Mouse (Mus musculus) forebrain, embryonic 11.5 days (tissue): ENCODE measurements around the gene Pde4d. TPM values are rescaled to one million over a fixed set of nuclear protein-coding genes. Genes with fewer than 3 reads are reported as not detected.

Experiments used
- ATAC-seq: fragments of 200-750 bp; cut with Nextera tagmentation; replicated peaks from 2 replicates; pipeline ENCODE4 v1.8.0; 2017; ENCODE audit warnings: moderate TSS enrichment; ENCODE audit not compliant: low FRiP score
- DNase-seq: peaks from one replicate; pipeline ENCODE4 v3.0.0-alpha.2; 2017; ENCODE audit warnings: low spot score
- H3K27ac ChIP-seq: fragments of 300-500 bp; sonication (generic); 2 replicates; pipeline ENCODE4 v1.5.1; 2014; ENCODE audit warnings: low read depth, low read length
- H3K27me3 ChIP-seq: fragments of 300-500 bp; sonication (generic); 2 replicates; pipeline ENCODE4 v1.6.1; 2014; ENCODE audit warnings: mild to moderate bottlenecking, low read length, mixed read lengths; ENCODE audit not compliant: control insufficient read depth, insufficient read depth
- H3K36me3 ChIP-seq: fragments of 300-500 bp; sonication (generic); 2 replicates; pipeline ENCODE4 v1.6.1; 2014; ENCODE audit warnings: mild to moderate bottlenecking, low read length, moderate library complexity, mixed read lengths; ENCODE audit not compliant: control insufficient read depth, insufficient read depth
- H3K4me1 ChIP-seq: fragments of 300-500 bp; sonication (generic); replicated peaks from 2 replicates; pipeline ENCODE4 v1.6.1; 2014; ENCODE audit warnings: low read length, mixed read lengths; ENCODE audit not compliant: control insufficient read depth, insufficient read depth
- H3K4me2 ChIP-seq: fragments of 300-500 bp; sonication (generic); 2 replicates; pipeline ENCODE4 v1.6.1; 2014; ENCODE audit warnings: low read depth, mild to moderate bottlenecking, low read length, moderate library complexity, mixed read lengths; ENCODE audit not compliant: severe bottlenecking
- H3K4me3 ChIP-seq: fragments of 300-500 bp; sonication (generic); 2 replicates; pipeline ENCODE4 v1.5.1; 2014; ENCODE audit warnings: low read depth, low read length
- H3K9ac ChIP-seq: fragments of 300-500 bp; sonication (generic); 2 replicates; pipeline ENCODE4 v1.6.1; 2014; ENCODE audit warnings: low read length
- H3K9me3 ChIP-seq: fragments of 300-500 bp; sonication (generic); 2 replicates; pipeline ENCODE4 v1.6.1; 2016; ENCODE audit warnings: low read length, mixed read lengths; ENCODE audit not compliant: control insufficient read depth
- WGBS: fragments of 180-500 bp; shearing (Covaris S2); extraction: QIAGEN DNeasy Blood & Tissue Kit; methylation state at CpG from one replicate; pipeline ENCODE4 v1.1.7; 2014; 5-methylcytosine and 5-hydroxymethylcytosine counted together
- polyA plus RNA-seq: library from polyadenylated mRNA; unstranded; fragments of >200 nt; fragmentation: Nextera tagmentation; extraction: Ambion mirVana; gene quantifications from 2 replicates; pipeline ENCODE4 v1.2.1, GENCODE M21; 2014

Pde4d gene
- polyA plus RNA-seq, 1 experiment from 2014 or later, result 11.9 TPM

DNA sequence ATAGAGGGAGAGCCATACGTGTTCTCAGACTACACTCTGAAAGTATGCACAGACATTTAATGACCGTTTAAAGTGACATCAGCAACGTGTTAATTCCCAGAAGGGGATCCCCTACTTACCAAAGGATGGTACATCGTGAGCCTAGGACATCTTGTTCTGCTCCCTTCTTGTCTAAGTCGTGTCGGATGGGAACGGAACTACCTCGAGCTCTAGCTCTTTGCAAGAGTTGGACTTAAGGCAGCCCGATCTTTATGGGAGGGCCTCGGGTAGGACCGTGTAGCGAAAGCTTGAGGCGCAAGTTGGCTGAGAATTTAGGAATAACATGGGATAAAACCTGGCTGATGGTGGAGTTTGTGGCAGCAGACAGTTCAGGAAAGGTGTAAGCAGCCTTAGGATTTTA is 1464.5 kb downstream of the Pde4d start:
- DNase-seq (no peak), ATAC-seq (no peak)
- Histone ChIP-seq H3K4me3 (no peak overlapping the region), H3K9me3 (no peaks in the 10 kb centered on the region), H3K27ac (no peak overlapping the region), H3K9ac (no peak overlapping the region), H3K4me1 (no peaks in the 10 kb centered on the region; the same call in 1 of the 2 replicates), H3K27me3 (no peaks in the 10 kb centered on the region), H3K36me3 (no peaks in the 10 kb centered on the region), H3K4me2 (no peak overlapping the region)
- WGBS, result 91% methylated on average over 13 of the region's 13 CpGs

DNA sequence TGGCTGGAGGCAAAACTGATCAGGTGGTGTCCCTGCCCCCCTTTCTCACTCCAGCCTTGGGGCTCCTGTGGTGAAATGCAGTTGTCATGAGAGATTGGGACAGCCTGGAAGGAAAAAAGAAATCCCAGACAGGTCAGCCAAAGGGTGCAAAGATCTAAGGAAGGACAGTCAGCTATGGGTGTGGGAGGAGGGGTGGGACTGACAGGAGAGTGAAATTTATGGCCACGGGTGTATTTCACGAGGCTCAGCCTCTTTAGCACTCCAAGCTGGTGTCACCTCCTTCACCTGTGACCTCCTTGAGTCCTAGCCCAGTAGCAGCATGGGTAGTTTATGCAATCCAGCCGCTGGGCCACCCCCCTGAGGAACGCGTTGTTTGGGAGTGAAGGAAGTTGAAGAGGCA is 1465.1 kb downstream of the Pde4d start:
- DNase-seq (no peak), ATAC-seq (no peak)
- Histone ChIP-seq H3K9me3 (no peaks in the 10 kb centered on the region), H3K36me3 (no peaks in the 10 kb centered on the region), H3K9ac (no peak overlapping the region), H3K4me1 (no peaks in the 10 kb centered on the region; the same call in 1 of the 2 replicates), H3K4me2 (no peak overlapping the region), H3K27me3 (no peaks in the 10 kb centered on the region), H3K4me3 (no peak overlapping the region), H3K27ac (no peak overlapping the region)
- WGBS, result 79% methylated on average over 5 of the region's 5 CpGs

DNA sequence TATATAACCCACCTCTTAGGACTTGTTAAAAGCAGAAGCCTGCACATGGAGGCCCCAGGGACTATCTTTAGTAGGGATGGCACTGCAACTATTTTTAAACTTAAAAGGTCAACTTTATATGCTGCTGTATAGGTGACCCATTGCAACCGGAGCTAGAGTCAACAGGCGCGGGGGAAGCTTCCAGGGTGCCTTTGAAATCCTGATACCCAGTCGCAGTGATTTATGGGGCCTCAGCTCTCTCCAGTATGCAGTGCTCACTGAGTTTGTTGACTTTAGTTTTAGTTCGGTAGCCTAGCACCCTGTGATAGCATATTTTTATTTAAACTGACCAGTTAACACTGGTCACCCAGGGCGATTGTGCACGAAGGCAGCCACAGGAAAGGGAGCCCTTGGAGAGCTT is 1465.8 kb downstream of the Pde4d start:
- Histone ChIP-seq H3K27me3 (no peaks in the 10 kb centered on the region), H3K9ac (no peak overlapping the region), H3K27ac (no peak overlapping the region), H3K4me3 (no peak overlapping the region), H3K36me3 (no peaks in the 10 kb centered on the region), H3K9me3 (no peaks in the 10 kb centered on the region), H3K4me2 (no peak overlapping the region), H3K4me1 (no peaks in the 10 kb centered on the region; the same call in 1 of the 2 replicates)
- DNase-seq (no peak), ATAC-seq (no peak)
- 73% methylated on average over 7 of the region's 7 CpGs for WGBS

DNA sequence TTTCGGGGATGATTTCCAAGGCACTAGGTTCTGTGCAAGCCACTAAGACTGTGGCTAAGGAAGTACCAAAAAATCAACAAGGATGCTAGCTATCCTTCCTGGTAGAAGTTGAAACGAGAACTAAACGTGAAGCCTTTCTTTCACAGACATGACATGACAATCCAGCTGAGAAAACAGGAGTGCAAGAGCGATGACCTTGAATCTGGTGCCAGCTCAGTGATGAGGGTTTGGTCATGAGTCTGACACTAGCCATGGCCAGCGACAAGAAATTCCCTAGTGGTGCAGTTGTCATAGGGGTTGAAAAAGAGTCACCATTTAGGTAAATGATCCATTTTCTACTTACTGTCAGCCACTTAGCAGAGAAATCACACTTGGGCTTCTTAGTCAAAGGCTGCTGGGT is 1466.2 kb downstream of the Pde4d start:
- no peak for DNase-seq
- Histone ChIP-seq H3K9me3 (no peaks in the 10 kb centered on the region), H3K4me1 (no peaks in the 10 kb centered on the region; the same call in 1 of the 2 replicates), H3K4me3 (no peak overlapping the region), H3K27me3 (no peaks in the 10 kb centered on the region), H3K27ac (no peak overlapping the region), H3K36me3 (no peaks in the 10 kb centered on the region), H3K9ac (no peak overlapping the region), H3K4me2 (no peak overlapping the region)
- no peak for ATAC-seq
- 86% methylated on average over 5 of the region's 5 CpGs for WGBS

DNA sequence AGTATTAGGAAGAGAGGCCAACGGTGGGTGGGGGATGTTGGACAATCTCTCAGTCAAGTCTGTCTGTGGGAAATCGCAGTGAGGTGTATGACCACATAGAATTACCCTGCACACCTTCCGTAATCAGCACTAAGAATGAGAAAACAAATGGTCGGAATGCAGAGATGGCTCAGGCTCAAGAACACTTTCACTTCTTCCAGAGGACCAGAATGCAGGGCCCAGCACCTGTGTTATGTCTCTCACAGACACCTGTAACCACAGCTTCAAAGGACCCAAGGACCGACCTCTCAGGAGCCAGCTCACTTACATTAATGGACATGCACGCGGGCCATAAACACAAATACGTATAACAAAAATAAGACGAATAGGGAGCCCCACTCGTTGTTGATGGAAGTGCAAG is 1467.8 kb downstream of the Pde4d start:
- H3K4me1 ChIP-seq, result no peaks in the 10 kb centered on the region
- H3K4me3 ChIP-seq, result no peak overlapping the region
- WGBS, result 93% methylated on average over 10 of the region's 10 CpGs
- no peak for ATAC-seq
- H3K4me2 ChIP-seq, result no peak overlapping the region
- no peak for DNase-seq
- H3K36me3 ChIP-seq, result no peaks in the 10 kb centered on the region
- no peak overlapping the region for H3K27ac ChIP-seq
- no peaks in the 10 kb centered on the region for H3K27me3 ChIP-seq
- no peaks in the 10 kb centered on the region for H3K9me3 ChIP-seq
- no peak overlapping the region for H3K9ac ChIP-seq

DNA sequence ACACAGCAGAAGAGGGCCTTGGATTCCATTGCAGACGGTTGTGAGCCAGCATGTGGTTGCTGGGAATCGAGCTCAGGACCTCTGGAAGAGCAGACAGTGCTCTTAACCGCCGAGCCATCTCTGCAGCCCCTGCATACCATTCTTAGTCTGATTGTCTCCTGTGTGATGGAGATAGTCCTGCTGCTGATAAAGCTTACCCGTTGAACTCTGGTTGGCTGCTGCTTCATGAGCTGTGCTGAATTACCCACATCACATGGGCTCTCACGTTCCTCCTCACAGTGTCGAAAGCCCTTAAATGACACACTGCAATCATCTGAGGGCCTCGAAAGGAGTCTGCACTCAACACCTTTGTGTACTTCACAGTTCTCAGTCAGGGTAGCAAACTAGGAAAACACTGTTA is 1468.9 kb downstream of the Pde4d start:
- DNase-seq (no peak), ATAC-seq (no peak)
- H3K4me3 ChIP-seq, result no peak overlapping the region
- no peaks in the 10 kb centered on the region for H3K4me1 ChIP-seq
- H3K27ac ChIP-seq, result no peak overlapping the region
- WGBS, result 75% methylated on average over 8 of the region's 8 CpGs
- H3K4me2 ChIP-seq, result no peak overlapping the region
- H3K27me3 ChIP-seq, result no peaks in the 10 kb centered on the region
- H3K36me3 ChIP-seq, result no peaks in the 10 kb centered on the region
- H3K9me3 ChIP-seq, result no peaks in the 10 kb centered on the region
- no peak overlapping the region for H3K9ac ChIP-seq

DNA sequence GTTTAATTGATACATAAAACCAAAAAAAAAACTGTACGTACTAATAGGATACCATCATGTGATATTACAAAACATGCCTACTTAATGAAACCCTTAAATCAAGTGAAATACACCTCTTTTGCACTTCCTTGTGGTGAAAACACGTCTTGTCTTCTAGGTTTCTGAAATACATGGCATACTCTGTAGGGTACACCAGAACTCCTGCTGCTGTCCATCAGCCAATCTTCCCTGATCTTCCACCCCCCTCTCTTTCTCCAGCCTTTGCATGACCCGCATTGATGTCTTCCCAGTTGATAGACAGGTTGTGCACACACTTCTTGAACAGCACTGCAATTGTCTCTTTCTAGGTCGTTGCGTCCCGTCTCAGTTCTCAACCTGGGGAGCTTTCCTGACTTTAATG is 1470.5 kb downstream of the Pde4d start:
- Histone ChIP-seq H3K27ac (no peak overlapping the region), H3K9me3 (no peaks in the 10 kb centered on the region), H3K9ac (no peak overlapping the region), H3K4me3 (no peak overlapping the region), H3K36me3 (no peaks in the 10 kb centered on the region), H3K4me2 (no peak overlapping the region), H3K27me3 (no peaks in the 10 kb centered on the region), H3K4me1 (no peaks in the 10 kb centered on the region)
- DNase-seq (no peak), ATAC-seq (no peak)
- WGBS, result 90% methylated on average over 6 of the region's 6 CpGs

DNA sequence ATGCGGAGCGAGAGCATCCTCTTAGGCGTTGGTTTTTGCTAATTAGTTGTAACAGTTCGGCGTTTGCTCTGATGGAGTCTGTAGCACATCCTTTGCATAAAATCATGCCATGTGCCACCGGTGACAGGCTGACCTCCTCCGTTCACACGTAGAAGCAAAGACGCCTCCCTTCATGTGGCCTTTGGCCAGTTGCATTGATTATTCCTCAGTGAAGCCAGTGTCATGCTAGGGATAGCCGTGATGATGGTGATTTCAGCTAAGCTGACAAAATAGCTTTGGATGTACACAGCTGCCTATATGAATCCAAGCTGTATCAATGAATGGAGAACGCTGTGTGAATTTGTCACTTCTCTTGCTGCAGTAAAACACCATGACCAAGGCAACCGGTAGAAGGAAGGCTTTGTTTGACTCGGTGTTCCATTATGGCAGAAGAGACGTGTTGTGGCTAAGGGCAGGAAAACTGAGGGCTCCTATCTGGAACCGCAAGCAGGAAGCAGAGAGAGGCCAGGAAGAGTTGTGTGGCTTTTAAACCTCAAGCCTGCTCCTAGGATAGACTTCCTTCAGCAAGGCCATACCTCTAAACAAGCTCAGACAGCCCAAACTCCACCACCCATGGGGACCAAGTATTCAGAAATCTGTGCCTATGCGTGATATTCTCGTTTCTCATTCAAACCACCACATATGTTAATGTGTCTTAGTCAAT is 1471.7 kb downstream of the Pde4d start:
- 88% methylated on average over 17 of the region's 17 CpGs for WGBS
- no peak for DNase-seq

DNA sequence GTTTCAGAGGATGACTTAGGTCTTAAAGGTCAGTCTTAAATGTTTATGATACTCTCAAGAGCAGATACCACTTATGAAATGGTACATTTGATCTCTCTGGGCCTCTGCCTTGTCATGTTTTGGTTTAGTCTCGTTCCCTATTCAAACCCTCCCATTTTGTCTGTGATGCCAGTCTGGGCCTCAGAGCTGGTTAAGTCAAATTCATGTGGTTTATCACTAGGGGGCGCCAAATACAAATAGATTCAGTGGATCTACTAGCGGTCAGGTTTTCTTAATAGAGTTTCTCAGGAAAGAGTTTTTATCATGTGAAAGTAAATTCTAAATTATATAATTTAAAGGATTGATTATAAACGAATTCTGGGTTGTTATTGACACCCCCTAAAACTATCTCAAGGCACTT is 1472.5 kb downstream of the Pde4d start:
- Histone ChIP-seq H3K36me3 (no peaks in the 10 kb centered on the region), H3K4me3 (no peak overlapping the region), H3K4me2 (no peak overlapping the region), H3K9me3 (no peaks in the 10 kb centered on the region), H3K27me3 (no peaks in the 10 kb centered on the region), H3K4me1 (peaks cover 5% of the 10 kb centered on the region; the same call in 1 of the 2 replicates), H3K9ac (no peak overlapping the region), H3K27ac (no peak overlapping the region)
- 4% methylated on average over 4 of the region's 4 CpGs for WGBS
- ATAC-seq, result peak; percentile 13; the same call in 1 of the 2 replicates
- no peak for DNase-seq

More for the DNA sequence above, 1471.7 kb downstream of the Pde4d start:
- H3K4me1 ChIP-seq, result peaks cover 5% of the 10 kb centered on the region; the same call in 1 of the 2 replicates
- no peak for ATAC-seq
- no peak overlapping the region for H3K9ac ChIP-seq
- no peaks in the 10 kb centered on the region for H3K9me3 ChIP-seq
- no peak overlapping the region for H3K4me2 ChIP-seq
- H3K36me3 ChIP-seq, result no peaks in the 10 kb centered on the region
- no peak overlapping the region for H3K4me3 ChIP-seq
- no peaks in the 10 kb centered on the region for H3K27me3 ChIP-seq
- no peak overlapping the region for H3K27ac ChIP-seq
